Mouse (Mus musculus) layer of hippocampus, adult 2 months (tissue): ENCODE results near the gene Wipf1. TPM values are rescaled to one million over a fixed set of nuclear protein-coding genes. Genes with fewer than 3 reads are reported as not detected.

Source experiments
- DNase-seq, 2 experiments: peaks; one replicate each; pipeline ENCODE4 v3.0.0; 2022; ENCODE audit warnings: low spot score in 2 of 2
- H3K27ac ChIP-seq: fragments of 200-600 bp; 2 replicates; pipeline ENCODE4 v1.8.1; 2022
- H3K4me3 ChIP-seq: fragments of 200-600 bp; 2 replicates; pipeline ENCODE4 v1.8.1; 2022; ENCODE audit warnings: mild to moderate bottlenecking
- CTCF ChIP-seq: fragments of 200-600 bp; conservative IDR thresholded peaks from 2 replicates; pipeline ENCODE4 v1.8.1; 2022; ENCODE audit warnings: antibody characterized with exemption, mild to moderate bottlenecking, moderate library complexity
- total RNA-seq, 2 experiments: library from RNA; stranded (reverse); gene quantifications; 2 replicates each; pipeline ENCODE4 v1.2.3; 2021

The Wipf1 gene
- total RNA-seq, 2 experiments from 2014 or later = 8.1 to 10.0 TPM

DNA sequence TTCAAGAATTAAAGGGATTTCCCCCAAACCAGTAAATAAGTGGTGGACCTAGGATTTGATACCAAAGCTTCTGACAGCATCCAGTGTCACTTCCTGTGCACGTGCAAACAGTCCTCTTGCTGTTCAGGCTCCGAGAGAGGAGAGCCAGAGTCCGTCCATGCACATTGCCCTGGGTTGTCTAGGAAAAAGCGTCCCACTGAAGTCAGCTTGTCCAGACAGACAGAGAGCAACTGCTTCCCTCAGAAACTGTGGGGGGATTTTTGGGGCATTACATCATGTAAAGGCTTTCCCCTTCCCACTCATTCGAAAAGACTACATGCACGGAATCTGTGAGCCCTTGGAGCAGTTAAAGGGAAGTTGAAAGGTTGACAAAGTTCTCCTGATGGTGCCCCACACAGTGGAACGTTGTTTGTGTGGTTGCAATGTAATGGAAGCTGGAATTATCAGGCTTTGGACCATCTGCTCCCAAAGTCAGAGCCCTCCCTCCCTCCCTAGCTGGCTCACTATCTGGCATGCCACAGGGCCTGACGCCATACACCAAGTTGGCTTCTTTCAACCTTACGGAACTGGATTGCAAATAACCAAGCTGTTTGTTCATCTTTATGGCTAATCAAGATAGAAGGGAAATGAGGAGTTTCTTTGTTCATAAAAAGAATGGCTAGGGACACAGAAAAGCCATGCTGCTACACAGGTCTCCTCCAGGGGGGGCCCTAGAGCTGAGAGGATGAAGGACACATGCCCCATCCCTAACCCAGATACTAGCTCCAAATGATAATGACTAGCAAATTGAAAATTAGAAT is 37.9 kb downstream of the Wipf1 start:
- Histone ChIP-seq H3K27ac (no peak overlapping the region; the same call in 1 of the 2 replicates), H3K4me3 (no peak overlapping the region)
- DNase-seq = peak in 1 of 2 experiments; percentile 29
- TF ChIP-seq CTCF = peak; percentile 79

- TF ChIP-seq CTCF = no peak
- H3K27ac ChIP-seq = no peak overlapping the region
- H3K4me3 ChIP-seq = no peak overlapping the region
- no peak for DNase-seq
Observed at GRCm38 (mm10) chr2:73490466-73490865, 39.1 kb downstream of the Wipf1 start.

DNA sequence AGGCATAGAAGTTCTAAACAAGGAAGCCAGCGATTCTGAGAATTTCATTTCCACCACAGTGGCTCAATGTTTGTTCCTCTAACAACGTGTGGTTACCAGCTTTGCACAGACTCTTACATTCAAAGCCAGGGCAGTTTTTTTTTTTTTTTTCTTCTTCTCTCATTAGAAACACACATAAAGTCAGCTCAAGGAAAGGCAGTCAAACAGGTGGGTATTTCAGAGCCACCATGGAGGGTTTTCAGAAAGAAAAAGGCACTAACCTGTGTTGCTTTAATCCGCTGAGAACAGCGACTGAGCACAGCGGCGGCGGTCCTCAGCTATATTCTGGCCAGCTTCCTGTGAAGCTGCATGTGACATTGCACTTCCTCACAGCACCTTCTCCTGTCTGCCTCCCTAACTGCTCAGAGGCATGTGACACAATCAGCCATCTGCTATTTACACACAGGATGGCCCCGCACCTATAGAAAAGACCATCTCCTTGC is 43.4 kb downstream of the Wipf1 start:
- Histone ChIP-seq H3K4me3 (no peak overlapping the region), H3K27ac (peak overlapping the region; percentile 57; the same call in 1 of the 2 replicates)
- DNase-seq = no peak
- no peak for TF ChIP-seq CTCF

- DNase-seq = no peak
- TF ChIP-seq CTCF = no peak
- peak overlapping the region; percentile 57; the same call in 1 of the 2 replicates for H3K27ac ChIP-seq
- 0 out of 2 replicates have a peak overlapping the region, but pooled peaks have one; percentile 13 for H3K4me3 ChIP-seq
Observed at GRCm38 (mm10) chr2:73485236-73486119, 44.1 kb downstream of the Wipf1 start.

DNA sequence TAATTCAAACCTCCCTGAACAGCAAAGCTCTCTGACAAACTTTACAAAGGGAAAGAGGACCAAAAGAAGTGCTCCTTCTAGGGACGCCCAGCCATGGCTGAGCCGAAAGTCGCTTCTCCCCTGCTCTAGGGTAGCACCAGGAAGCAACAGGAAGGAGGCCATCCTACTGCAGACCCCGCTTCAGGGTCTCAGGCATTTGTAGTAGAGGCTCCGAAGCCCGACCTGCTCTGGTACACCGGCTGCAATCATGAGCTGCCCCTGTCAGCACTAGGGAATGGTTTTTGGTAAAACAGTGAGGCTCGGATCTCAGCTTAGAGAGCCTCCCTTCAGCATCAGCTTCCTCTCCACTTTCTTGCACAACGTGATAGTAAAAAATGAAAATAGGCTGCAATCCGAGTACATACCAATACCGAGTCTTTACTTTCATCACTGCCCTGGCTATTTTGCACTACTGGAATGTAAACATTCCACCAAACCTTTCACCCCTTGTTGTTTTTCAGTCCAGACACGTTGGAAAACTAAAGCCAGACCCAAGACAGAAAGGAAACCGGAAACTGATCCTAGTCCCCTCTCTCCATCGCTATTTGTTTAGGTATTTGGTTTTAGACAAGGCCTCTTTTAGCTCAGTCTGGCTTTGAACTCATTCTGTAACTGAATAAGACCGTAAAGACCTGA is 44.8 kb downstream of the Wipf1 start:
- H3K4me3 ChIP-seq = no peak overlapping the region; the same call in 1 of the 2 replicates
- peak overlapping the region; percentile 28; the same call in 1 of the 2 replicates for H3K27ac ChIP-seq
- no peak for DNase-seq

GRCm38 (mm10) chr2:73478805-73479204 is 50.7 kb downstream of the Wipf1 start:
- no peak overlapping the region for H3K4me3 ChIP-seq
- H3K27ac ChIP-seq = no peak overlapping the region
- TF ChIP-seq CTCF = peak; percentile 51
- no peak for DNase-seq

More for the DNA sequence above, 44.8 kb downstream of the Wipf1 start:
- no peak for TF ChIP-seq CTCF

- DNase-seq = no peak
- H3K27ac ChIP-seq = peak overlapping the region; percentile 29; the same call in 1 of the 2 replicates
- H3K4me3 ChIP-seq = no peak overlapping the region
- no peak for TF ChIP-seq CTCF
Observed at GRCm38 (mm10) chr2:73477501-73477900, 52.0 kb downstream of the Wipf1 start.

DNA sequence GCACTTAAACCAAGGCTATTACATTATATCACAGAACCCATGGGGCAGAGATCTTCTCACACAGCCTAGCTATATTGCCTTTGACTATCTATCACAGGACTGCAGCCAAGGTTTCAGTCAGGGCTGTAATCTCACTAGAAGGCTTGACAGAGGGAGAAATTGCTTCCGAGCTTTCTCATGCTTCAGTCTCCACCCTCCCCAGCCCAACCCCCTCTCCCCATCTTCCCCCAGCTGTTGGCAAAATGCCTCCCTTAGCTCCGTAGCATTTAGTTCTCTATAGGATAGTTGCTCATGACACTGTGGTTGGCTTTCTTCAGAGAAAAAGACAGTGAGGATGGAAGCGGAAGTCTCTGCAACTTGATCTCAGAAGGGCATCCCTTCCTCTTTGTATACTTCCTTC is 54.0 kb downstream of the Wipf1 start:
- DNase-seq = no peak
- Histone ChIP-seq H3K4me3 (no peak overlapping the region), H3K27ac (no peak overlapping the region)
- TF ChIP-seq CTCF = no peak

GRCm38 (mm10) chr2:73472130-73472529 is 57.4 kb downstream of the Wipf1 start:
- Histone ChIP-seq H3K4me3 (no peak overlapping the region), H3K27ac (no peak overlapping the region)
- peak; percentile 69 for TF ChIP-seq CTCF
- no peak for DNase-seq

DNA sequence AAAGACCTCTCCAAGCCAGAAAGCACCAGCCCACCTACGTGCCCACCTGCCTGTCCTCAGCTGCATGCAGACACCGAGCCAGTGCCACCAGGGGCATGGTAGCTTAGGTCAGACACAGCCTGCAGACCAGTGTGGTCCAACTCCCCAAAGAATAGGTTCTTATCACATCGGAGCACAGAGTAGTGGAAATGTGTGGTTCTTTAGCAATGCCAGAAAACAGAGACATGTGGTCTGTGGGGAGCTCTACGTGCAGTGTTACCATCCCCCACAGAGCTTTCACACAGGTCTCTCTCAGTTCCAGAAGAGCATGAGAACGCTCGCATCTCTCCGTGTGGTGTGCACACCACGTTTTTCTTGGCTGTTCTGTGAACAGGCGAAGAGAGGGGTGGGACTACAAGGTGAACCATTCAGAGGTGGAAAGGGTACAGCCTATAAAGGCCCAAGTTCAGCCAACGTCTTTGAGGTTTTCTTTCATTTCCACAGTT is 59.3 kb downstream of the Wipf1 start:
- H3K27ac ChIP-seq = peak overlapping the region; percentile 11; the same call in 1 of the 2 replicates
- H3K4me3 ChIP-seq = no peak overlapping the region
- no peak for DNase-seq
- TF ChIP-seq CTCF = no peak

DNA sequence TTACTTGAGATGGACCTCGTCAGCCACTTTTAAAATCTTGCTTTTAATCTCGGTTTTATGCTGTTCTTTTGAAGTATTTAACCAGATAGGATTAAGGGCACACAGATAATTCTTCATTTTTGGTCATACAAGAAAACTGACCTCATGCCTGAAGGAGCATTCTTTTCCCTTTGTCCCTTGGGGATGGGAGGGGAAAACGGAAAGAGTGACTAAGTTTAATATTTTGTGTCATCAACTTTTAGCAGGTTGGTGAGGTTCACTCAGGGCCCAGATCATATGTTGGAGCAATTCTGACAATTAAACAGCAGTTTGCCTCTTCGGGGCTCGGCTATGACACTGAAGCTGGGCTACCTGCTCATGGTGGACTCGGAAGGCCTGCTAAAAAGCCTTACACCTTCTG is 60.0 kb downstream of the Wipf1 start:
- Histone ChIP-seq H3K4me3 (no peak overlapping the region), H3K27ac (peak overlapping the region; percentile 11; the same call in 1 of the 2 replicates)
- no peak for TF ChIP-seq CTCF
- DNase-seq = no peak

GRCm38 (mm10) chr2:73468993-73469392 is 60.5 kb downstream of the Wipf1 start:
- no peak for DNase-seq
- no peak overlapping the region for H3K27ac ChIP-seq
- no peak overlapping the region for H3K4me3 ChIP-seq
- TF ChIP-seq CTCF = no peak
